Mouse (Mus musculus) gastrocnemius, postnatal 4 days (tissue): ENCODE measurements around the gene Mras. TPM values are rescaled to one million over a fixed set of nuclear protein-coding genes. Genes with fewer than 3 reads are reported as not detected.

Source experiments
- DNase-seq, 2 experiments: peaks; one replicate each; pipeline ENCODE4 v3.0.0; 2021 to 2022; ENCODE audit warnings: low spot score in 2 of 2, mixed read lengths in 2 of 2
- long read RNA-seq, 2 experiments: library from polyadenylated mRNA; stranded (forward); transcript quantifications; one replicate each; pipeline ENCODE4 v2.0.0; 2021
- total RNA-seq, 2 experiments: library from RNA; stranded (reverse); gene quantifications; 2 replicates each; pipeline ENCODE4 v1.2.3; 2021

The Mras gene
- 10 to 100 TPM; 12.9 to 13.2 TPM for total RNA-seq
- long read RNA-seq, experiment 1, full-length matches to known transcripts, result 16 of 23 reads
- long read RNA-seq, experiment 1, partial matches to known transcripts, result 3 of 23 reads
- long read RNA-seq, experiment 1, other reads (novel, unspliced or antisense), result 4 of 23 reads
- long read RNA-seq, experiment 2, full-length matches to known transcripts, result 22 of 30 reads
- long read RNA-seq, experiment 2, partial matches to known transcripts, result 0 of 30 reads
- long read RNA-seq, experiment 2, other reads (novel, unspliced or antisense), result 8 of 30 reads

DNA sequence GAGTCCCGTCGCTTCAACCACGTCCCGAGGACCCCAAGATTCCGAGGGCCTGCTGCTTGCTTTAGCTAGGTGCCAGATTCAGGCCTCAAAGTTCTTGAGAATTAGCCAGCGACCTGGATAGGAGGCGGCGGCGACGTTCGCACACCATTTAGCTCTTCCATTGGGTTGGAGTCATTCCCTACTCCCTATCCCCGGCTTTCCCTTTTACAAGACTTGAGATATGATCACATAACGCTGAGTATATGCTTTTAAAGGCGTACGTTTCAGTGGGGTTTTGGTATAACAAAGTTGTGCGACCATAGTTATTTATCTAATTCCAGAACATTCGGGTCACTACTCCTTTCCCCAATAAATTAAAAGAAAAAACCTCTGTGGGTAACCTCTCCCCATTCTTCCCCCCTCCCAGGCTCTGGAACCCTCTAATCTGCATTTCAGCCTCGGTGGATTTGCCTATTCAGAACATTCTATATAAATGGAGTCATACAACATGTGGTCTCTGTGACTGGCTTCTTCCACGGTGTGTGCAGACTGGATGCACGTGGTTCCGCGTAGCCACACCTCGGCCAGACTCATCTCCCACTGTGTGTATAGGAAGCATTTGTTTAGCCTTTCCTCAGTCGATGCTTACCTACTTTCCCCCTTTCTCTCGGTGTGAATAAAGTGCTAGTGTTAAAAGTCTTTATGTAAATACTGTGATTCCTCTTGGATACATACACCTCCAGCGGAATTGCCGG, at the start of gene Mras:
Mras (minus strand) TSS at position 351 of the 734 bp plus-strand sequence.
- DNase-seq, result no peak

DNA sequence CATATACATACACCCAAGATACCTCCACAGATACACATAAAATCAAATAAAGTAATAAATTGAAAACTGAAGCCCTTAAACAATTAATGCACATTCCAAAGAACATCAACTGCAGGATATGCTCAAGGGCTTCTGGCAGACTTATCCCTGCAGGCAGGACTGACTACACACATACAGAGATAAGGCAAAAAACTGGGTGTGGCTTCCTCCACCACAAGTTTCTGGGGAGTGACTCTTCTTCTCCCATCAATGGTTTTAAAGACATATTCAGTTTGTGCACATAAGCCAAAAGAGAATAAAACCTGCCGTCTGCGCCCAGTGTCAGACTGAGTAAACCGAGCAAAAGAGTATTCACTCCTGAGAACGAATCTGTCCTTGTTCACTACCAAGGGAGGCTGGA, 48.0 kb upstream of the Mras start:
- no peak for DNase-seq

GRCm38 (mm10) chr9:99484632-99485031, 47.5 kb upstream of the Mras start:
- no peak for DNase-seq

- no peak for DNase-seq
Observed at GRCm38 (mm10) chr9:99483191-99483590, 46.0 kb upstream of the Mras start.

- DNase-seq, result no peak
Observed at GRCm38 (mm10) chr9:99480764-99481163, 43.6 kb upstream of the Mras start.

DNA sequence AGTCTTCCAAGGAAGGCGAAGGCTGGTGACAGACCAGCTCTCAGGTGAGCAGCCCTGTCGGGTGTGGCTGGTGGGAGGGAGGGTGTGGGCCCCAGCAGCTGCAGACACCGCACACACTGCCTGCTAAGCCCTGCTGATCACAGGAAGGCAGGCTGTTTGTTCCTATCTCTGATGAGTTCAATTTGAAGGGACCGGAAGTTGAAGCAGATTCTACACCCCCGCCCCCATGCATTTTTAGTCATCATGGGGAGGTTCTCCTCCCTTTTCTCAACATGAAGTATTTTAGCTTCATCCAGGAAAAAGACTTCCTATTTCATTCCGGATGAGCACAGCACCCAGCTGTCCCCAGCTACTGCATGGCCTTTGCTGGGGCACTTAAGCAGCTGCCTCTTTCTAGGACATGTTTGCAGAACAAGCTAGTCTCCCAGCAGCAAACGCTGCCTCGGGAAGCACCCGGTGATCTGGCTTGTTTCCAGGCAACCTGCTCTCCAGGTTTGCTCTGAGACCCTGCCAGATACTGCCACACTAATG, 42.1 kb upstream of the Mras start:
- no peak for DNase-seq

GRCm38 (mm10) chr9:99471334-99471733, 34.2 kb upstream of the Mras start:
- DNase-seq, result no peak

GRCm38 (mm10) chr9:99470347-99471092, 33.3 kb upstream of the Mras start:
- DNase-seq, result no peak

DNA sequence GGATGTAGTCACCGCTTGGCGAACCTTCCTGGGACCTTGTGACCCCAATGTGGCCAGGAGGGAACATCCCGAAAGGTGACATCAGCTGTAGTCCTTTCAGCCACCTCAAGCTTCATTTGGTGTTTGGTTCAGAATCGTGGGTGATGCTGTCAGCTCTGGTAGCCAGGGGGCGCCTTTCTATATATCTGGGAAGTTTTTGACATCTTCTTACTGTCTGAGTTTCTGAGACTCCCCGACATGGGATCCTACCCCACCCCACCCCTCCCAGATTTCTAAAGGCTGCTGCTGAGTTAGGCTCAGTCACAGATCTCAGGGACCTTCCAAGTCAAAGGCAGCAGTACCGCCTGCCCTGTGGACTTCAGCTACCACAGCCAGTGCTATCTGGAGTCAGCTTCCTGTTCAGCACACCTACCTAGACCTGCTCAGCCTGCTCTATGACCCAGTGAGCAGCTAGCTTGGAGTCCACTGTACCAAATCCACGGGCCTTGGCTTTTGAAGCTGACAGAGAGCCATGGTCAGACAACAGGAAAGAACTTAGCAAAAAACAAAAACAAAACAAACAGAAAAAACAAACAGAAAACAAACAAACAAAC, 32.6 kb upstream of the Mras start:
- DNase-seq, result no peak

GRCm38 (mm10) chr9:99468572-99468971, 31.4 kb upstream of the Mras start:
- DNase-seq, result no peak

DNA sequence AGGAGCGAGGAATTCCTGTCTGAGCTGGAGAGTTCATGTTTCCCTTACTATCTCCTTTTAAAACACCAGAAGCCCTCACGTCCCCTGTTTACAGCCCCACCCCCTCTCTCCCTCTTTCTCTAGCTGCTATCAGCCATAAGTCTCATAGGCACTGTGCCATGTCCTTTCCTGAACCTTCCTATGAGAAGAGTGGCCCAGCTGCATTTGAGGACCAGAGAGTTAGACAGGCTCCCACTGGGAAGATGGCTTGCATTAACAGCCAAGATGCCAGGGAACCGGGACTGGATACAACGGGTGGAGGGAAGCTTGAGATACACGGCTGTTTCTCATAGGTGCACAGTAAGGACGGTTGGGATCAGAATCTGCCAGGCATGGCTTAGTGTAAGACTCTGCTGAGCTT, 27.7 kb upstream of the Mras start:
- DNase-seq, result no peak

GRCm38 (mm10) chr9:99459730-99460129, 22.5 kb upstream of the Mras start:
- DNase-seq, result no peak

GRCm38 (mm10) chr9:99458529-99459208, 21.5 kb upstream of the Mras start:
- peak in 1 of 2 experiments; percentile 29 for DNase-seq

GRCm38 (mm10) chr9:99454211-99454610, 17.0 kb upstream of the Mras start:
- no peak for DNase-seq

- DNase-seq, result no peak
Observed at GRCm38 (mm10) chr9:99451161-99451560, 14.0 kb upstream of the Mras start, which contains the start of gene Nme9. TSS of gene Nme9 (plus strand) at chr9:99451475.

GRCm38 (mm10) chr9:99449886-99450647, 12.9 kb upstream of the Mras start:
- no peak for DNase-seq

- no peak for DNase-seq
Observed at GRCm38 (mm10) chr9:99447323-99447722, 10.1 kb upstream of the Mras start.

DNA sequence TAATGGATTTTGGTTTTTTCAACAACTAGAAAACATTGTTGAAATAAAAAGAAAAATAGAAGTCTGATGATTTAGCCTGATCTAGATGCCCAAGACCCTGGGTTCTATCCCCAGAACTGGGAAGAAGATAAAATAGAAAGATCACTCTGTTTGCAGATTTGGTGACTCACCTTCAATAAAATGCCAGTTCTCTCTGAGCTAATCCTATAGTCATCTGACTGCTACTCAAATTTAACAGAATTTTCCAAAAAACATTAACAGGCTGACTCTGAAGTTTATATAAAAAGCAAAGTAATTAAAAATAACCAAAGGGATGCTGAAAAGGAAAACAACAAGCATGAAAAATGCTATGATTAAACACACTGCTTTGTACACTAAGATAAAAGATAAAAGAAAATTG, 9.1 kb upstream of the Mras start:
- no peak for DNase-seq

GRCm38 (mm10) chr9:99444590-99445178, 7.5 kb upstream of the Mras start:
- DNase-seq, result no peak
